Mouse (Mus musculus): ENCODE measurements around the gene Iars2. TPM values are rescaled to one million over a fixed set of nuclear protein-coding genes. Genes with fewer than 3 reads are reported as not detected.

Iars2 gene
- total and polyA plus RNA-seq, 3 experiments: 39.9 to 43.9 TPM; not detected in 1

DNA sequence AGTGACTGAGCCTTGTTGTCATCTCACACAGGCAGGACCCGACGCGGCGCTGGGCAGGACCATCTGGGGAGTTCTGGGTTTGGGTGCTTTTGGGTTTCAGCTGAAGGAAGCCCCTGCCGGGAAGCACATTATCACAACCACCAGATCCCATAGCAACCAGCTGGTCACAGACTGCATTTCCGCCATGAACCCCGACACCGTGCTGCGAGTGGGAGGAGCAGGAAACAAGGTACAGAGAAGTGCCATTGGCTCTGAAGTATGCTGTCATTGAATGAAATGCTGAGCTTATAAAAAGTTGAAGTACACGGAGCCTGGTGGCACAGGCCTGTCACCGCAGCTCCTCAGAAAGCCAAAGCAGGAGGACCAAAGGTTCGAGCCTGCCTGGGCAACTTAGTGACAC lies 23.0 kb upstream of the Iars2 start:
- Histone ChIP-seq H3K27me3 (ENCODE audit: control insufficient read depth in 1 of 2, insufficient read depth in 2 of 2, low read length in 2 of 2) (no peaks in the 10 kb centered on the region), H3K9ac (ENCODE audit: control insufficient read depth, low read depth, low read length, poor library complexity, severe bottlenecking) (no peak overlapping the region), H3K9me3 (replicated peaks; ENCODE audit: insufficient read depth, low read length) (no peaks in the 10 kb centered on the region), H3K4me3 (ENCODE audit: control insufficient read depth in 1 of 2, insufficient read depth in 1 of 2, low read depth in 2 of 2, low read length in 2 of 2) (no peak overlapping the region), H3K27ac (ENCODE audit: control insufficient read depth, low read depth, low read length) (no peak overlapping the region), H3K4me1 (ENCODE audit: control insufficient read depth in 1 of 2, insufficient read depth in 2 of 2, low read length in 2 of 2) (no peaks in the 10 kb centered on the region), H3K79me2 (ENCODE audit: control insufficient read depth, insufficient read depth, low read length, poor library complexity) (no peaks in the 10 kb centered on the region), H3K36me3 (ENCODE audit: control insufficient read depth in 1 of 2, insufficient read depth in 2 of 2, low read length in 2 of 2) (no peaks in the 10 kb centered on the region)
- DNase-seq (ENCODE audit: low read depth, low spot score): no peak
- TF ChIP-seq EP300 (IDR thresholded peaks at IDR 0.05; ENCODE audit: low read depth in 1 of 2, low read length in 2 of 2): no peak

DNA sequence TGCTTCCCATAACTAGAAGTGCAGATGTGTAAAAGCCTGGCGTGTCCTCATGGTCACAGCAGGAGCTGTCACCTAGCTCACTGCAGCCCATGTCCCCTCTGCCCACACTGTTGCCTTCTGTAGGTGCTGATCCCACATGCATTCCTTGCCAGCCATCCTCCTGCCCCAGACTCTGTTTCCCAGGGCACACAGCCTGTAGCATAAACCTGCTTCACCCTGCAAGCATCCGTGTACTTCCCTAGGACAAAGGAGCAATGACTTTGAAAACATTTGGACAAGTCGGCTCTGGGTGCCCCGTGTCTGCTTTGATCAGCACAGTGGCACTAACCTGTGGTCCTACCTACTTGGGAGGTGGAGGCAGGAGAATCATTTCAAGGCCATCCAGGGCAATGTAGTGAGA lies 21.4 kb upstream of the Iars2 start:
- Histone ChIP-seq H3K9ac (ENCODE audit: control insufficient read depth, low read depth, low read length, poor library complexity, severe bottlenecking) (no peak overlapping the region), H3K27me3 (ENCODE audit: control insufficient read depth in 1 of 2, insufficient read depth in 2 of 2, low read length in 2 of 2) (no peaks in the 10 kb centered on the region), H3K4me3 (ENCODE audit: control insufficient read depth in 1 of 2, insufficient read depth in 1 of 2, low read depth in 2 of 2, low read length in 2 of 2) (no peak overlapping the region), H3K4me1 (ENCODE audit: control insufficient read depth in 1 of 2, insufficient read depth in 2 of 2, low read length in 2 of 2) (no peaks in the 10 kb centered on the region), H3K9me3 (replicated peaks; ENCODE audit: insufficient read depth, low read length) (no peaks in the 10 kb centered on the region), H3K27ac (ENCODE audit: control insufficient read depth, low read depth, low read length) (no peak overlapping the region), H3K79me2 (ENCODE audit: control insufficient read depth, insufficient read depth, low read length, poor library complexity) (no peaks in the 10 kb centered on the region), H3K36me3 (ENCODE audit: control insufficient read depth in 1 of 2, insufficient read depth in 2 of 2, low read length in 2 of 2) (no peaks in the 10 kb centered on the region)
- TF ChIP-seq RCOR1 (IDR thresholded peaks at IDR 0.05; ENCODE audit: low read depth, low read length) (no peak), USF2 (IDR thresholded peaks at IDR 0.05; ENCODE audit: borderline replicate concordance in 1 of 2, insufficient read depth in 1 of 2, low read depth in 1 of 2, low read length in 2 of 2) (no peak), USF1 (IDR thresholded peaks at IDR 0.05; ENCODE audit: low read depth, low read length) (no peak), CHD1 (IDR thresholded peaks at IDR 0.05; ENCODE audit: low read depth, low read length) (no peak), ELF1 (IDR thresholded peaks at IDR 0.05; ENCODE audit: low read depth, low read length) (no peak), ZMIZ1 (IDR thresholded peaks at IDR 0.05; ENCODE audit: low read depth, low read length) (no peak), EP300 (IDR thresholded peaks at IDR 0.05; ENCODE audit: low read depth in 1 of 2, low read length in 2 of 2) (no peak), HCFC1 (IDR thresholded peaks at IDR 0.05; ENCODE audit: low read depth, low read length) (no peak), TBP (IDR thresholded peaks at IDR 0.05; ENCODE audit: low read depth, low read length) (no peak), MXI1 (IDR thresholded peaks at IDR 0.05; ENCODE audit: low read depth, low read length) (no peak), POLR2A (IDR thresholded peaks at IDR 0.05; ENCODE audit: control insufficient read depth in 1 of 2, insufficient read depth in 1 of 2, low read depth in 1 of 2, low read length in 2 of 2, poor library complexity in 1 of 2) (no peak), NELFE (IDR thresholded peaks at IDR 0.05; ENCODE audit: low read depth, low read length) (no peak), SIN3A (IDR thresholded peaks at IDR 0.05; ENCODE audit: low read length) (no peak), UBTF (IDR thresholded peaks at IDR 0.05; ENCODE audit: borderline replicate concordance, insufficient read depth, low read depth, low read length) (no peak), ETS1 (IDR thresholded peaks at IDR 0.05; ENCODE audit: low read depth, low read length) (no peak), SMC3 (IDR thresholded peaks at IDR 0.05; ENCODE audit: low read depth, low read length) (no peak), NRF1 (IDR thresholded peaks at IDR 0.05; ENCODE audit: insufficient read depth, low read depth, low read length, poor library complexity, severe bottlenecking) (no peak), MYB (IDR thresholded peaks at IDR 0.05; ENCODE audit: low read depth, low read length) (no peak)
- DNase-seq (ENCODE audit: low read depth, low spot score): no peak

Measured in MEL (cell line).